Comparison of ENCODE assay signal across 7 mouse cellular contexts in genomic region chr19:12501370-12502347, GRCm38 (mm10). TPM values are rescaled to one million over a fixed set of nuclear protein-coding genes. Genes with fewer than 3 reads are reported as not detected.
DNase-seq lines count a peak whose midpoint lies in the region; ATAC-seq and TF ChIP-seq lines count a peak whose summit lies in the region.

Gene Dtx4 (minus strand): TSS chr19:12501454.

- no peaks in the 10 kb centered on the region for H3K9me3 ChIP-seq in embryonic facial prominence, embryonic 12.5 days
- no peaks in the 10 kb centered on the region for H3K9me3 ChIP-seq in limb, embryonic 12.5 days
- no peaks in the 10 kb centered on the region for H3K9me3 ChIP-seq in midbrain, embryonic 15.5 days

- peak within 1 kb of the TSS; percentile 91 for H3K9ac ChIP-seq in embryonic facial prominence, embryonic 12.5 days
- H3K9ac ChIP-seq in limb, embryonic 12.5 days (replicated peaks), result peak within 1 kb of the TSS; percentile 81
- peak within 1 kb of the TSS; percentile 89 for H3K9ac ChIP-seq in midbrain, embryonic 15.5 days

- H3K27ac ChIP-seq in embryonic facial prominence, embryonic 12.5 days, result peak within 1 kb of the TSS; percentile 82
- no peak within 1 kb of the TSS; the same call in 1 of the 2 replicates for H3K27ac ChIP-seq in kidney, adult 2 months (ENCODE audit: insufficient read depth, low read depth, low read length)
- peak within 1 kb of the TSS; percentile 74 for H3K27ac ChIP-seq in limb, embryonic 12.5 days
- H3K27ac ChIP-seq in midbrain, embryonic 15.5 days, result peak within 1 kb of the TSS; percentile 94
- no peak within 1 kb of the TSS for H3K27ac ChIP-seq in spleen, adult 2 months (ENCODE audit: insufficient read depth, low read length)

- H3K4me1 ChIP-seq in embryonic facial prominence, embryonic 12.5 days, result peaks cover 7% of the 10 kb centered on the region; the same call in 1 of the 2 replicates
- no peaks in the 10 kb centered on the region for H3K4me1 ChIP-seq in kidney, adult 2 months (ENCODE audit: control insufficient read depth, insufficient read depth, low read length)
- H3K4me1 ChIP-seq in limb, embryonic 12.5 days (replicated peaks), result peaks cover 16% of the 10 kb centered on the region; the same call in 1 of the 2 replicates
- peaks cover 32% of the 10 kb centered on the region for H3K4me1 ChIP-seq in midbrain, embryonic 15.5 days
- H3K4me1 ChIP-seq in spleen, adult 2 months (ENCODE audit: control insufficient read depth, insufficient read depth, insufficient read length), result no peaks in the 10 kb centered on the region

- WGBS in embryonic facial prominence, embryonic 12.5 days, result under 1% methylated on average over 79 of the region's 80 CpGs
- WGBS in kidney, adult 2 months, result under 1% methylated on average over 80 of the region's 80 CpGs
- under 1% methylated on average over 73 of the region's 80 CpGs for WGBS in limb, embryonic 12.5 days
- under 1% methylated on average over 79 of the region's 80 CpGs for WGBS in midbrain, embryonic 15.5 days
- WGBS in spleen, adult 2 months, result under 1% methylated on average over 74 of the region's 80 CpGs

- H3K27me3 ChIP-seq in embryonic facial prominence, embryonic 12.5 days, result 0 out of 2 replicates have a peak, but pooled peaks cover 10% of the 10 kb centered on the region
- H3K27me3 ChIP-seq in kidney, adult 2 months (replicated peaks; ENCODE audit: control insufficient read depth, insufficient read depth, low read length), result no peaks in the 10 kb centered on the region
- peaks cover 21% of the 10 kb centered on the region for H3K27me3 ChIP-seq in limb, embryonic 12.5 days
- H3K27me3 ChIP-seq in midbrain, embryonic 15.5 days (replicated peaks), result no peaks in the 10 kb centered on the region
- H3K27me3 ChIP-seq in spleen, adult 2 months (ENCODE audit: control insufficient read depth, insufficient read depth, low read length), result peaks cover 2% of the 10 kb centered on the region; the same call in 1 of the 2 replicates

- peak within 1 kb of the TSS; percentile 71 for H3K4me3 ChIP-seq in embryonic facial prominence, embryonic 12.5 days
- peak within 1 kb of the TSS; percentile 33 for H3K4me3 ChIP-seq in kidney, adult 2 months (ENCODE audit: insufficient read depth, low read depth, low read length)
- peak within 1 kb of the TSS; percentile 70 for H3K4me3 ChIP-seq in limb, embryonic 12.5 days (replicated peaks)
- H3K4me3 ChIP-seq in midbrain, embryonic 15.5 days, result peak within 1 kb of the TSS; percentile 88
- peak within 1 kb of the TSS; percentile 65 for H3K4me3 ChIP-seq in spleen, adult 2 months (ENCODE audit: extremely low read depth, insufficient read depth, insufficient read length)

- H3K36me3 ChIP-seq in embryonic facial prominence, embryonic 12.5 days, result no peaks in the 10 kb centered on the region
- H3K36me3 ChIP-seq in kidney, adult 2 months (ENCODE audit: control insufficient read depth, insufficient read depth, low read length), result no peaks in the 10 kb centered on the region
- no peaks in the 10 kb centered on the region for H3K36me3 ChIP-seq in limb, embryonic 12.5 days
- no peaks in the 10 kb centered on the region for H3K36me3 ChIP-seq in midbrain, embryonic 15.5 days (replicated peaks)
- H3K36me3 ChIP-seq in spleen, adult 2 months (ENCODE audit: control insufficient read depth, insufficient read depth, low read length), result no peaks in the 10 kb centered on the region

- peak; percentile 93 for DNase-seq in adrenal gland, postnatal 25 days
- peak; percentile 94 to 98 for DNase-seq in heart, adult 18-20 months
- DNase-seq in kidney, adult 2 months, result peak; percentile 97
- DNase-seq in spleen, adult 2 months (ENCODE audit: low read depth in 1 of 2, low spot score in 2 of 2), result peak; percentile 80 to 91

- TF ChIP-seq CTCF in kidney, adult 2 months (conservative IDR thresholded peaks at IDR 0.05; ENCODE audit: insufficient read depth, insufficient read length, low read depth, low read length), result peak; percentile 99
- peak; percentile 95; the same call in 1 of the 2 replicates for TF ChIP-seq CTCF in spleen, adult 2 months (IDR thresholded peaks at IDR 0.05; ENCODE audit: extremely low read depth, insufficient read depth, insufficient read length, insufficient replicate concordance)

- peak within 1 kb of the TSS; percentile 91 for H3K4me2 ChIP-seq in embryonic facial prominence, embryonic 12.5 days (replicated peaks)
- H3K4me2 ChIP-seq in limb, embryonic 12.5 days, result peak within 1 kb of the TSS; percentile 94
- H3K4me2 ChIP-seq in midbrain, embryonic 15.5 days, result peak within 1 kb of the TSS; percentile 89

- no peak for TF ChIP-seq POLR2A in kidney, adult 2 months (IDR thresholded peaks at IDR 0.05; ENCODE audit: low read depth, low read length)
- no peak for TF ChIP-seq POLR2A in spleen, adult 2 months (IDR thresholded peaks at IDR 0.05; ENCODE audit: low read depth, low read length)

- ATAC-seq in embryonic facial prominence, embryonic 12.5 days (ENCODE audit: insufficient number of reproducible peaks, insufficient read depth, low FRiP score, low TSS enrichment), result peak; percentile 92
- ATAC-seq in limb, embryonic 12.5 days (ENCODE audit: insufficient number of reproducible peaks, insufficient read depth, low FRiP score, low TSS enrichment, low read depth), result peak; percentile 92
- peak; percentile 94 for ATAC-seq in midbrain, embryonic 15.5 days (replicated peaks)

RNA-seq across cellular contexts. Expression of gene Dtx4, which starts in this region (rescaled TPM):
- total RNA-seq in adrenal gland, postnatal 25 days (2021), result 14.9 and 15.1 TPM in 2 replicates
- polyA plus RNA-seq in embryonic facial prominence, embryonic 12.5 days (2016; fragmentation: Nextera tagmentation; extraction: Ambion mirVana), result 10.9 and 13.2 TPM in 2 replicates
- total RNA-seq in heart, adult 18-20 months (2021), result 1 to 10 TPM; 4.8 to 6.1 TPM
- 10.6 and 11.3 TPM in 2 replicates for polyA plus RNA-seq in kidney, adult 2 months (2012; rRNA removed)
- 5.2 and 5.6 TPM in 2 replicates for polyA plus RNA-seq in limb, embryonic 12.5 days (2016; fragmentation: Nextera tagmentation; extraction: Ambion mirVana)
- polyA plus RNA-seq in midbrain, embryonic 15.5 days (2015; fragmentation: Nextera tagmentation; extraction: Ambion mirVana), result 43.3 and 43.4 TPM in 2 replicates
- 4.3 TPM in 2 replicates for polyA plus RNA-seq in spleen, adult 2 months (2012; rRNA removed)

Comparison
In these comparisons a context has a peak if more than half of its experiments do, and no peak if none do; other contexts are left out.
1. H3K27ac ChIP-seq: peak in embryonic facial prominence, embryonic 12.5 days (single experiment), limb, embryonic 12.5 days (single experiment) and midbrain, embryonic 15.5 days (single experiment); none in kidney, adult 2 months (single experiment) and spleen, adult 2 months (single experiment).
2. H3K4me3 ChIP-seq: peak in every context shown above with its lines; median percentile 88 in midbrain, embryonic 15.5 days; 71 in embryonic facial prominence, embryonic 12.5 days; 70 in limb, embryonic 12.5 days; 65 in spleen, adult 2 months; 33 in kidney, adult 2 months.
3. Peak in every context shown above with its lines, with median percentiles within 50 percentile points of each other: DNase-seq, ATAC-seq, H3K4me2 ChIP-seq and H3K9ac ChIP-seq.